Mouse (Mus musculus) neural tube, postnatal 0 days (tissue): ENCODE data around the gene Lmo1. TPM values are rescaled to one million over a fixed set of nuclear protein-coding genes. Genes with fewer than 3 reads are reported as not detected.

ENCODE experiments used
- polyA plus RNA-seq: library from polyadenylated mRNA; unstranded; fragments of >200 nt; fragmentation: Nextera tagmentation; extraction: Ambion mirVana; gene quantifications from 2 replicates; pipeline ENCODE4 v1.2.1, GENCODE M21; 2015

Gene Lmo1
- 39.4 and 40.6 TPM in 2 replicates for polyA plus RNA-seq

DNA sequence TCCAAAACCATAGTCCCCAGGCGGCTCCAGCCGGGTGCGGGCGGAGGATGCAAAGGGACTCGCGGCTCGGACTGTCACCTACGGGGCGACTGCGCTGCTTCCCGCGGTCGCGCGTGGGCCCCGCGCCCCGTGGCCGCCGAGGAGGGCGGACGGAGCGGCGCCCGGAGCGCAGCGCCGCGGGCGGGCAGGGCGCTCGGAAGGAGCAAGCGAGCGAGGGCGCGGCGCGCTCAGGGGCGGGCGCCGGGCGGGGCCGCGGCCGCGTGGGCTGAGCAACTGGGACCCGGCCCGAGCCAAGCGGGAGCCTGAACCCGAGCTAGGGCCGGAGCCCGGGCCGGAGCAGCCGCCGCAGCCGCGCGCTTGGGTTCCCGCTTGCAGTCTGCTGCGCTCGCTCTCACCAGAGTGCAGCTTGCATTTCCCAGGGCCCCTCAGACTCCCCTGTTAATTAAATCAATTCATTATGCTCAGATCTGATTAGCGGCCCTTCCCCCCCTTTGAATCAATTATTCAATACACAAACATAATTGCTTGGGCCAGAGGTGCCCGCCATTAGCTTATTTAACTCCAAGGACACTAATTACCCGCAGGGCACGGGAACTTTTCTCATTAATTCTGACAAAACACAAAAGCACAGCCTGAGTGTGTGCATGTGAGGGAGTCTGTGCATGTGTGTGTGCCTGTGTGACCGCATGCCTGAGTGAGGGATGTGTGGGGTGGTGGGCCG is at the start of gene Lmo1:
Gene Lmo1 (minus strand): TSS at position 259 of the 721 bp plus-strand sequence.

Other genes starting within 250 kb of the Lmo1 start
- 0.05 TPM in 1 of 2 replicates, not detected in the other for gene Nlrp10, start 245.0 kb downstream of the Lmo1 start, polyA plus RNA-seq
- gene Eif3f, start 240.8 kb downstream of the Lmo1 start, polyA plus RNA-seq, result 87.8 and 88.1 TPM in 2 replicates
- 23.0 and 29.6 TPM in 2 replicates for gene Tub, start 224.9 kb downstream of the Lmo1 start, polyA plus RNA-seq
- gene Ric3, start 91.9 kb downstream of the Lmo1 start, polyA plus RNA-seq, result 35.2 and 35.6 TPM in 2 replicates